Mouse (Mus musculus): ENCODE data around the gene 4921536K21Rik.

4921536K21Rik gene

DNA sequence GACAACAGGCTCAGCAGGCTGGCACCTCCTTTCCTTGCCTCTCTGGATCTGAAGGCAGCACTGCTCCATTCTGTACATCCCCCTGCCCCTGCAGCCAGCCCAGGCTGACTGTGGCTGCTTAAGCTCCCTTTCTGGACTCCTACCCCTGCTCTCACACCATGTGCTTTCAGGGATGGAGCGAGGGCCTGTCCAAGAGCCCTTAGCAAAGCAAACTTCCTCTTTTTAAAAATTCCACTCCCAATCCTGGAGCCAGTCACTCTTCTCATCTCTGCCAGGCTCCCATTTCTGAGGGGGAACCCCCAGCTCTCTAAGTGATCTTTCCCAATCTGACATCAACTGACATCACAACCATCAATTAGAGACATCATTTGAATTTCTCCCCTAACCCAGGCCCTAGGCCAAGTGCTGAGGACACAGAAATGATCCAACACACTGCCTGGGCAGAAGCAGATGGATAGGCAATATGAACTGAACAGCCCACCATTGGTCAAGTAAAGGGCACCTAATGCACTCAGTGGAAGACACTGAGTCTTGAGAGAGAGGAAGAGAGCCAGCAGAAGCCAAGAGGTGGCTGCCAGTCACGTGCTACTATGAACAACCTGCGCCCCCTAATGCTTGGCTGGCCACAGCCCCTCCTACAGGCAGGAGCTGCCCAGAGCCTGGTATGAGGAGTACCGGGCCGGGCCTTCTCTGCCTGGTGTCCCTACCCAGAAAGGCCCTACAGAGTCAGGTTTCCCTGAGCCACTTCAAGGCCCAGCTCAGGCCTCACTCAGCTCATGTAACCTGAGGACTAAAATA, 15.8 kb upstream of the 4921536K21Rik start:
- DNase-seq: no peak

DNA sequence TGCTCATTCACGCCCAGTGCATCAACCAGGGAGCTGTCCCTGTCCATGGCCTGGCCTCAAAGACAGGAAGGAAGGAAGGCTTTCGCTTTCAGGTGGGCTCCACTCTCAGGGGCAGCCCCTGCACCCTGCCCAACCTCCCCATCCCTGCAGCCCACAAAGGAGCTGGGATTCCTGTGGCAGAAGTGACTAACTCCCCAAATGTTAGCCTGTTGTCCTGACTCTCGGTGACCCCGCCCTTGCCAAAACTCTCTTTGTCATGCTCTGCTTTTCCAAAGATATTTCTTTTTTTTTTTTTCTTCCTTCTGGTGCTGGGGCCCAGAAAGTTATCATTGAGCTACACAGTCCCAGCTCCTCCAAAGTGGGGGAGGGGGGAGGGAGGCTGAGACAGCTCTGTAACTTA, 14.3 kb upstream of the 4921536K21Rik start:
- no peak for DNase-seq

GRCm38 (mm10) chr11:3905446-3905845, 10.5 kb upstream of the 4921536K21Rik start:
- DNase-seq: no peak

DNA sequence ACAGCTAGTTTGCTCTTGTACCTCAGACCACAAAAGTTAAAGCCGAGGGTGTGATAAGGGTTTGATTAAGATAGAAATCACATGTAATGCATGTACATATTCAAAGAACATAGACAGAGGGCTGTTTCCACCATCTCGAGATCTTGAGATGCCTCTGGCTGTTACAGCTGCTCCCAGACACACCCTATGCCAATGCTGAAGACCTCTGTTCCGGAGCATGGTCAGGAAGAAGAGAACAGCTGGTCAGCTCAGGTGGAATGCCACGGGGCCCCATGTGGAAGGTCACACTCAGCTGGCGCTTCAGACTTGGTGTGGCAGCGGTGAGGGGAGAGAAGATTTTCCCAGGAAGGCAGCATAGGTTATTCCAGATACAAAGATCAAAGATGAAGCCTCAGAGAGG, 9.8 kb upstream of the 4921536K21Rik start:
- DNase-seq: no peak

- DNase-seq: peak; percentile 87
Observed at GRCm38 (mm10) chr11:3903046-3903445, 8.1 kb upstream of the 4921536K21Rik start.

- no peak for DNase-seq
Observed at GRCm38 (mm10) chr11:3902516-3902915, 7.6 kb upstream of the 4921536K21Rik start.

- no peak for DNase-seq
Observed at GRCm38 (mm10) chr11:3900296-3900695, 5.4 kb upstream of the 4921536K21Rik start.

- DNase-seq: no peak
Observed at GRCm38 (mm10) chr11:3895933-3896332, 1.0 kb upstream of the 4921536K21Rik start.

DNA sequence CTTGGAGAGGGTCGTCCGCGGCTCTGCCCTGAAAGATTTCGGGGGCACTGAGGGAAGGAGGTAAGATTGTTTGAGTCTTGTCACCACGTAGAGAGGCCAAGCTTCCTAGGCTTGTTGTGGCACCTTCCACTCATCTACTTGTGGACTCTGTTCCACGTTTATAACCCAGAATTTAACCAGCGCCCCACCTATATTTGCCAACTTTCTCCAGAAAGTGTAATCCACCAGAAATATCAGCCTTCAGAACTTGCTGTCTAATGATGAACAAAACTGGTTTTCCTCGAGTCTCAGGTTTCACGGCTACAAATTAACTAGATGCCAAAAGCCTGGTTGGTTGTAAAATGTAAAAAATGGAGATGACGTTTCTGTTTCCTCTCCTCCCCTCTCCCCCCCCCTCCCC, 560 bp upstream of the 4921536K21Rik start:
- DNase-seq: no peak

GRCm38 (mm10) chr11:3893970-3894369, 928 bp downstream of the 4921536K21Rik start:
- no peak for DNase-seq

DNA sequence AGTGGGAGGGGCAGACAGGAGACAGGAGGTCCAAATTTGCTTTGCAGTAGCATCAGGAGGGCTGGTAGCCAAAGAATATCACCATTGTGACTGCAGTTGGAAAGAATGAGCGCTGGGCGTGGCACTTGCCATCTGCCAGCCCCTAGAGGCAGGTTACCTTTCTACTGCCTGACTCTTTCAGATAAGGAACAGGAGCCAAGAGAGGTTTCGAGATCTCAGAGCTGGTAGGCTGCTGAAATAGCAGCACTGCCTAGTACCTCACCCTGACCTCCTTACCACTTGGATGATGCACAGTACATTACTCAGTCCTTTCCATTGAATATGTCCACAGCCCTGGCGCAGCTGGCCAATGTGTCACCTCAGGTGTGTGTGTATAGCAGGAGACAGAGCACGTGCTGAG, 7.6 kb downstream of the 4921536K21Rik start:
- DNase-seq: no peak

GRCm38 (mm10) chr11:3883711-3884110, 11.2 kb downstream of the 4921536K21Rik start:
- no peak for DNase-seq

DNA sequence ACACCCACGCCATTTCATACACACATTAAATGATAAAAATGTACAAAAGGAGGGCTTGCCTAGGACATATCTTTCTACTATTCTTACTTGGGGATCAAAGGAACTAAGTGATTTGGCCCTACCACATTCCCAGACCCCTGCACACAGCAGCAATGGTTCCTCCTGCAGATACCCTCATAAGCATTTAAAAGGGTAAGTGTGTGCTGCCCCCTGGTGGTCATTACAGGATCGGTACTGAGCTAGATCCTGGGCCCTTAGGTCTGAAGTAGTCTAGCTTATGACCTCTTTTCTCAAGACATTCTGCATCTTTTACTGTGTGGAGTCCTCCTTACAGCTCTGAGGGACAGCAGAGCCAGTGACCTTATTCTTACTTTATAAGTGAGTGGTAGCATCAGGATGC, 15.1 kb downstream of the 4921536K21Rik start:
- DNase-seq: peak; percentile 86

GRCm38 (mm10) chr11:3878660-3879059, 16.2 kb downstream of the 4921536K21Rik start:
- no peak for DNase-seq

GRCm38 (mm10) chr11:3876419-3876818, 18.5 kb downstream of the 4921536K21Rik start:
- no peak for DNase-seq

DNA sequence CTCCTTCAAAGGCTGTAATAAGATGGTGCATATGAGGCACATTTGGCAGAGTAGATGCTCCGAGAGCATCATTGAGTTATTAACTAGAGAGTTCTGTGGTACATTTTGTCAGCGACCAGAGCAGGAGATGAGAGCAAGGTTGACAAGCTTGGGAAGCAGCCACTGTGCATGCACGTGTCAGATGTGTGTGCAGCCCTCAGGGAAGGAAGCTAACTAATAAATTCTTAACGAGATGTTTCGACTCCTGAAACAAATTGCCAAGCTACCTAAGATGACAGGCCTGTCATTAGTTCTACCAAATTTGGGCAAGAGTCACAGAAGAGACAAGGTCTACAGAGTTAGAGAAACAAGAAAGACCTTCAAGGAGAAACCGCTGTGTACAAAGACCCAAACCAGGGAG, 30.6 kb downstream of the 4921536K21Rik start:
- DNase-seq: no peak

GRCm38 (mm10) chr11:3863454-3864112, 31.3 kb downstream of the 4921536K21Rik start, which contains the start of gene Osbp2:
Gene Osbp2 (minus strand): TSS chr11:3863903.
- DNase-seq: peak; percentile 70

- no peak for DNase-seq
Observed at GRCm38 (mm10) chr11:3862661-3863453, 32.0 kb downstream of the 4921536K21Rik start.

GRCm38 (mm10) chr11:3860361-3860760, 34.5 kb downstream of the 4921536K21Rik start:
- DNase-seq: no peak

GRCm38 (mm10) chr11:3859778-3860177, 35.1 kb downstream of the 4921536K21Rik start:
- no peak for DNase-seq

- no peak for DNase-seq
Observed at GRCm38 (mm10) chr11:3857902-3858301, 37.0 kb downstream of the 4921536K21Rik start.

- no peak for DNase-seq
Observed at GRCm38 (mm10) chr11:3855846-3856245, 39.1 kb downstream of the 4921536K21Rik start.

GRCm38 (mm10) chr11:3854156-3854555, 40.7 kb downstream of the 4921536K21Rik start:
- DNase-seq: no peak

All from lung, postnatal 14 days (tissue).